Mouse (Mus musculus): ENCODE data around the gene Rpl36.

- TF ChIP-seq POLR2A (IDR thresholded peaks at IDR 0.05; ENCODE audit: borderline replicate concordance, extremely low read depth, low read depth, low read length) = no peak
- TF ChIP-seq CTCF (IDR thresholded peaks at IDR 0.05; ENCODE audit: insufficient read depth, low read length) = no peak
Observed at GRCm38 (mm10) chr17:56566293-56566692, 46.9 kb upstream of the Rpl36 start.
